Mouse (Mus musculus): ENCODE data around the gene Rad51d. TPM values are rescaled to one million over a fixed set of nuclear protein-coding genes. Genes with fewer than 3 reads are reported as not detected.

Rad51d gene
- polyA plus RNA-seq, 1 experiment = 10.2 TPM

GRCm38 (mm10) chr11:82871031-82871446 lies 19.4 kb downstream of the Rad51d start, which contains the start of gene Rffl:
Gene Rffl, minus strand, starts transcription at chr11:82871210.
- peak within 1 kb of the TSS; percentile 89 for H3K4me3 ChIP-seq (ENCODE audit: low read depth, low read length)
- no peaks in the 10 kb centered on the region for H3K4me1 ChIP-seq (ENCODE audit: control insufficient read depth, insufficient read depth, insufficient read length, low read length)
- H3K27me3 ChIP-seq (ENCODE audit: control insufficient read depth, insufficient read depth, low read length) = no peaks in the 10 kb centered on the region
- WGBS = under 1% methylated on average over 42 of the region's 43 CpGs
- H3K27ac ChIP-seq (ENCODE audit: insufficient read depth, low read depth, low read length) = peak within 1 kb of the TSS; percentile 59
- TF ChIP-seq POLR2A (IDR thresholded peaks at IDR 0.05; ENCODE audit: low read depth, low read length) = 0 out of 2 replicates have a peak, but pooled peaks have one; percentile 40
- TF ChIP-seq CTCF (IDR thresholded peaks at IDR 0.05; ENCODE audit: extremely low read depth, insufficient read length, insufficient replicate concordance, low read depth, low read length) = peak; percentile 83
- no peaks in the 10 kb centered on the region for H3K36me3 ChIP-seq (ENCODE audit: control insufficient read depth, insufficient read depth, low read length)

GRCm38 (mm10) chr11:82870173-82871030 lies 20.0 kb downstream of the Rad51d start:
- under 1% methylated on average over 35 of the region's 36 CpGs for WGBS
- no peaks in the 10 kb centered on the region for H3K27me3 ChIP-seq (ENCODE audit: control insufficient read depth, insufficient read depth, low read length)
- TF ChIP-seq POLR2A (IDR thresholded peaks at IDR 0.05; ENCODE audit: low read depth, low read length) = no peak
- no peak for TF ChIP-seq CTCF (IDR thresholded peaks at IDR 0.05; ENCODE audit: extremely low read depth, insufficient read length, insufficient replicate concordance, low read depth, low read length)
- H3K4me1 ChIP-seq (ENCODE audit: control insufficient read depth, insufficient read depth, insufficient read length, low read length) = no peaks in the 10 kb centered on the region
- no peaks in the 10 kb centered on the region for H3K36me3 ChIP-seq (ENCODE audit: control insufficient read depth, insufficient read depth, low read length)
- H3K27ac ChIP-seq (ENCODE audit: insufficient read depth, low read depth, low read length) = peak overlapping the region; percentile 59
- H3K4me3 ChIP-seq (ENCODE audit: low read depth, low read length) = peak overlapping the region; percentile 89

- WGBS = 41% methylated on average over 9 of the region's 9 CpGs
- Histone ChIP-seq H3K36me3 (ENCODE audit: control insufficient read depth, insufficient read depth, low read length) (no peaks in the 10 kb centered on the region), H3K27me3 (ENCODE audit: control insufficient read depth, insufficient read depth, low read length) (no peaks in the 10 kb centered on the region), H3K4me3 (ENCODE audit: low read depth, low read length) (peak overlapping the region; percentile 89), H3K27ac (ENCODE audit: insufficient read depth, low read depth, low read length) (peak overlapping the region; percentile 59; the same call in 1 of the 2 replicates), H3K4me1 (ENCODE audit: control insufficient read depth, insufficient read depth, insufficient read length, low read length) (no peaks in the 10 kb centered on the region)
- TF ChIP-seq CTCF (IDR thresholded peaks at IDR 0.05; ENCODE audit: extremely low read depth, insufficient read length, insufficient replicate concordance, low read depth, low read length) (no peak), POLR2A (IDR thresholded peaks at IDR 0.05; ENCODE audit: low read depth, low read length) (no peak)
Measured at GRCm38 (mm10) chr11:82869506-82870172, 20.8 kb downstream of the Rad51d start.

- 81% methylated on average over 5 of the region's 5 CpGs for WGBS
- TF ChIP-seq CTCF (IDR thresholded peaks at IDR 0.05; ENCODE audit: extremely low read depth, insufficient read length, insufficient replicate concordance, low read depth, low read length) = no peak
- no peak for TF ChIP-seq POLR2A (IDR thresholded peaks at IDR 0.05; ENCODE audit: low read depth, low read length)
- H3K36me3 ChIP-seq (ENCODE audit: control insufficient read depth, insufficient read depth, low read length) = no peaks in the 10 kb centered on the region
- H3K4me3 ChIP-seq (ENCODE audit: low read depth, low read length) = no peak overlapping the region
- peaks cover 2% of the 10 kb centered on the region; the same call in 1 of the 2 replicates for H3K4me1 ChIP-seq (ENCODE audit: control insufficient read depth, insufficient read depth, insufficient read length, low read length)
- H3K27ac ChIP-seq (ENCODE audit: insufficient read depth, low read depth, low read length) = no peak overlapping the region
- no peaks in the 10 kb centered on the region for H3K27me3 ChIP-seq (ENCODE audit: control insufficient read depth, insufficient read depth, low read length)
Measured at GRCm38 (mm10) chr11:82867956-82868355, 22.5 kb downstream of the Rad51d start.

- no peak overlapping the region for H3K4me3 ChIP-seq (ENCODE audit: low read depth, low read length)
- H3K27ac ChIP-seq (ENCODE audit: insufficient read depth, low read depth, low read length) = no peak overlapping the region
- 60% methylated on average over 7 of the region's 7 CpGs for WGBS
- peaks cover 4% of the 10 kb centered on the region; the same call in 1 of the 2 replicates for H3K4me1 ChIP-seq (ENCODE audit: control insufficient read depth, insufficient read depth, insufficient read length, low read length)
- H3K36me3 ChIP-seq (ENCODE audit: control insufficient read depth, insufficient read depth, low read length) = no peaks in the 10 kb centered on the region
- no peaks in the 10 kb centered on the region for H3K27me3 ChIP-seq (ENCODE audit: control insufficient read depth, insufficient read depth, low read length)
- TF ChIP-seq POLR2A (IDR thresholded peaks at IDR 0.05; ENCODE audit: low read depth, low read length) (no peak), CTCF (IDR thresholded peaks at IDR 0.05; ENCODE audit: extremely low read depth, insufficient read length, insufficient replicate concordance, low read depth, low read length) (no peak)
Measured at GRCm38 (mm10) chr11:82866850-82867564, 23.4 kb downstream of the Rad51d start.

GRCm38 (mm10) chr11:82865957-82866356 lies 24.5 kb downstream of the Rad51d start:
- no peak overlapping the region for H3K4me3 ChIP-seq (ENCODE audit: low read depth, low read length)
- 84% methylated on average over 10 of the region's 10 CpGs for WGBS
- H3K27me3 ChIP-seq (ENCODE audit: control insufficient read depth, insufficient read depth, low read length) = no peaks in the 10 kb centered on the region
- H3K4me1 ChIP-seq (ENCODE audit: control insufficient read depth, insufficient read depth, insufficient read length, low read length) = peaks cover 12% of the 10 kb centered on the region; the same call in 1 of the 2 replicates
- no peaks in the 10 kb centered on the region for H3K36me3 ChIP-seq (ENCODE audit: control insufficient read depth, insufficient read depth, low read length)
- TF ChIP-seq CTCF (IDR thresholded peaks at IDR 0.05; ENCODE audit: extremely low read depth, insufficient read length, insufficient replicate concordance, low read depth, low read length) = no peak
- no peak for TF ChIP-seq POLR2A (IDR thresholded peaks at IDR 0.05; ENCODE audit: low read depth, low read length)
- no peak overlapping the region for H3K27ac ChIP-seq (ENCODE audit: insufficient read depth, low read depth, low read length)
